Mouse (Mus musculus) left cerebral cortex, postnatal 36 days (tissue): ENCODE data around the gene Pdik1l. TPM values are rescaled to one million over a fixed set of nuclear protein-coding genes. Genes with fewer than 3 reads are reported as not detected.

ENCODE experiments used
- DNase-seq, 2 experiments: peaks; one replicate each; pipeline ENCODE4 v3.0.0; 2021 to 2022; ENCODE audit warnings: low spot score in 2 of 2, mixed read lengths in 1 of 2
- intact Hi-C: fragments of 180-260 bp; cut with DNase I; formaldehyde crosslinking; loops from one replicate; pipeline ENCODE4 v1.15.1; 2025
- total RNA-seq, 2 experiments: library from RNA; stranded (reverse); gene quantifications; 2 replicates each; pipeline ENCODE4 v1.2.3; 2021

The Pdik1l gene
- total RNA-seq, 2 experiments from 2014 or later = 18.1 to 21.6 TPM

DNA sequence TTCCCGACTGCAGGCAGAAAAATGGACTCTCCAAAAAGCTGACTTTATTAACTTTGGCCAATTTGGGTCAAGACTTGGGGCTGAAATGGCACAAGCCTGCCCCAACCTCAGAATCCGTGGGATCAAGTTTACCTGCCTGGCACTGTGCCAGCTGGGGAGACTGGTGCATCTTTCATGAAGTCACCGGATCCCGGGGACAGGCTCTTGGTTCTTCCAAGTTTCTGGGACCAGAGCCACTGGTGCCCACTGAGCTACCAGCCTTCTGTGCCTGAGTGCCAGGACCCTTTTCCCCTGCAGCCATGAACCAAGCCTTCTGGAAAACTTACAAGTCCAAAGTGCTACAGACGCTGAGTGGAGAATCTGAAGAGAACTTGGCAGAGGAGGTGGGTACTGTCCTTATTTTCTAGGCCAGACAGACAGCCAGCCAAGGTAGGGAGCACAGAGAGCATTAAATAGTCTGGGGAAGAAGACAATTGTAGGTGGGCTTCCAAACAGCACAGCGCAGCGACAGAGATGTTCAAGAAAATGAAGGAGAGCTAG is 40.9 kb downstream of the Pdik1l start, which contains the start of gene Gm30191:
Gene Gm30191 (plus strand): TSS at position 217 of the 540 bp plus-strand sequence.
- DNase-seq = no peak
- intact Hi-C loops = loop anchor here (5.0 kb wide), 2 partner anchors 59 to 111 kb away; partner anchors contain the start of gene Cep85

DNA sequence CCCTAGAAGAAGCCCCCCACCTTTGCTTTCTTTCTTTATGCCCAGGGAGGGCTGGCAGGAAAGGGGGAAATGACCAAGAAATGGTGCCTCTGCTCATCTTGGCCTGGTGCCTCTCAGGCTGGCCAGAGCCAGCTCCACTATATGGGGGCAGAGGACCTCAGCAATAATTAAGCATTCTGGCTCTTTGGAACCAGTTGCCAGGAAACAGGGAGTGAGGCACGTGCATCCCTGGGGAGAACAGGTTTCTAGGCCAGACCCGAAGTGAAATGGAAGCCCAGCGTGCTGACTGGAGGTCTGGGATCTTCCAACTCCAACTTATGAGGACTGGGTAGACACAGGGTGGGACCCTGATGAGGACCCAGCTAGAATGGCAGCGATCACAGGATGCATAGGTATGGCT is 41.4 kb downstream of the Pdik1l start:
- intact Hi-C loops = loop anchor here (5.0 kb wide), 2 partner anchors 59 to 111 kb away; partner anchors contain the start of gene Cep85
- no peak for DNase-seq

DNA sequence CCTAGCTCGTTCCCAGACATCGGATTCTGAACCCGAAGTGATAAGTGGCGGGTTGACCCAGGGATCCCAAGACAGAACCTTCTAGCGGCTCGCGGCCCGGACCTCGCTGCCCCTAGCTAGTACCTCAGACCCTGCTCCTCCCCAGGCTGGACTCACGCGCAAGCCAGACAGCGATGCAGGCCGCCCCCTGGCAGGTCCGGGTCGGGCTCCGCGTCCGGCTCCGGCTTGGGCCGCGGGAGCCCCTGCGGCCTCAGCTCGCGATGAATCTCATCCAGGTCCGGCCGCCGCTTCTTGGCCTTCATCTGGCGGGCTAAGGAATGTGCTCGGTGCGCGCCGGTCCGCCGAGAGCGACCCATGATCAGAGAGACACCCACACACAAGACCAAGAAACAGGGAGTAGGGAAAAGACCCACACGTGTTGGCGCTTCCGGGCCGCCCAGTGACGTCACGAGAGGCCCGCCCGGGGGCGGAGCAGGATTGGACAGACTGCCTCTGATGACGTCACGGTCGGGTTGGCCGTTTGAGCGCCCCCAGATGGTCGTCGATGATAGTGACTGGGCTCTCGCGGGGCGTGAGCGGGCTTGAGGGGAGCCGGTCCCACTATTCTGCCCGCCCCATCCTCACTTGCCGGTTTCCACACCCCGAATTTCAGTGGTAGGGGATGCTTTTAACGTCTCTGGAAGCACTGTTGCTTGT is 42.4 kb downstream of the Pdik1l start, which contains the start of gene Zfp593:
Gene Zfp593 (minus strand): TSS at position 445 of the 696 bp plus-strand sequence.
- peak; percentile 94 for DNase-seq
- intact Hi-C loops = loop anchor here (5.0 kb wide), 2 partner anchors 58 to 112 kb away; partner anchors contain the start of gene Cep85

- intact Hi-C loops = no loop called here
- no peak for DNase-seq
Observed at GRCm38 (mm10) chr4:134243516-134244250, 44.0 kb downstream of the Pdik1l start, which contains the start of gene E130218I03Rik. Gene E130218I03Rik (plus strand): TSS chr4:134243662.

DNA sequence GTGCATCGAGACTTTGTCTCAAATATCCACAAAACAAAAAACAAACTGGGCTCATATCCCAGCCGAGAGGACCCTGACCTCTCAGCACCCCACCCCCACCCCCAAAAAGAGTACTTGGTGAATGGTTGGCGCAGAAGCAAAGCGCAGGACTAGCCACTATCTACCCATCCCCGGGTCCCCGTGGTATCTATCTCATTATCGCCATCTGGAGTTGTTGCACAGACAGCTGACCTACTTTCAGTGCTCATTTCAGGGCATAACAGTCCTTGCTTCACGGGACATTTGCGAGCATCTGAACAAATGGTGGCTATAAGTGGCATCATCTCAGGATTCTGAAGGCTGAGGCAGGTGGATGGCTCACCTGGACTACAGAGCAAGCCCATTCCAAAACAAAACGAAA is 49.0 kb downstream of the Pdik1l start:
- intact Hi-C loops = no loop called here
- DNase-seq = no peak

- intact Hi-C loops = no loop called here
- DNase-seq = no peak
Observed at GRCm38 (mm10) chr4:134238279-134238651, 49.4 kb downstream of the Pdik1l start, which contains the start of gene Cnksr1. Gene Cnksr1 (minus strand): TSS chr4:134238399.

DNA sequence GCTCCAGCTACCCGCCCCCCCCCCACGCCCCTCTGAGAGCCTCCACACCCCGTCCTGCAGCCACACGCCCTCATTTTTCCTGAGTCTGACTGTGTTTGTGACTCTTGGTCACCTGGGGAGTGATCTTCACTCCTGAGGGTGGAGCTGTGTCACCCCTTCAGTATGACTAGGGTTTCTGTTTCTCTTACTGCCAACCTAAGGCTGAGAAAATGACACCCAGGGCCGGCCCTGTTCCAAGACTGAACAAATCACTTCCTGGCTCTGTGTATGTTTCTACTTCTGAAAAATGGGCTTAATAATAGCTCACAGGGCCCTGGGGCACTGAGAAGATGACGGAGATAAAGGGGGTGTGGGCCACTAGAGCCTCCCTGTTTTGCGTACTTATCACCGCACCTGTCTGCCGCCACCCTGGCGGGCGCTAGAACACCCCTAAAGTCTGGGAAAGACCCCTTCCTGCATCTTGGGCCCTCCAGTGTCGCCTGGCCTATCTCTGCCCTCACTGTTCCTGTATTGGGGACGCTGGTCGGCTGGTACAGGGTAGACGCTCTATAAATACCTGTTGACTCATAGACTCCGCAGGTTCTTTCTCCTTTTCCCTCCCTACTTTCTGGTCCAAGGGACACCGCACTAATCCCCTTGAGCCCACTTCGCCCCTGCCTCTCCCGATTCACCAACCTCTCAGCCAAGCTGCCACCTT is 50.0 kb downstream of the Pdik1l start:
- no peak for DNase-seq
- intact Hi-C loops = no loop called here

GRCm38 (mm10) chr4:134234876-134235275 is 52.8 kb downstream of the Pdik1l start:
- intact Hi-C loops = no loop called here
- DNase-seq = no peak

DNA sequence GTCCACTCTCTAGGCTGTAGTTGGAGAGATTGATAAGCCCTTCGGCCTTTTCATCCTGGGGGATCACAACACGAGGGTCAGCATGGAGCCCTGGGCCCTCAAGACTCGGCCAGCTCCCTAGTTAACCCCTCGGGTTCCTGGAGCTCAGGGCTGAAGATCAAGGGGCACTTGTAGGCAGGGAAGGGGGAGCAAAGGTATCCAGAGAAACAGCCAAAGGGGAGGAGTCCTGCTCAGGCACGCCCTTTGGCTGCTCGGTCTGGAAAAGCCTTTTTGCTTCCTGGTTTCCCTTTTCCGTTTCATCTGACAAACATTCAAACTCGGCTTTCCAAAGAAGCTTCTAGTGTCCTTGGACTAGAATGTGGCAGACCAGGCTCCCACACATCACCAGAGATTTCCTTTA is 57.3 kb downstream of the Pdik1l start:
- intact Hi-C loops = no loop called here
- DNase-seq = no peak

DNA sequence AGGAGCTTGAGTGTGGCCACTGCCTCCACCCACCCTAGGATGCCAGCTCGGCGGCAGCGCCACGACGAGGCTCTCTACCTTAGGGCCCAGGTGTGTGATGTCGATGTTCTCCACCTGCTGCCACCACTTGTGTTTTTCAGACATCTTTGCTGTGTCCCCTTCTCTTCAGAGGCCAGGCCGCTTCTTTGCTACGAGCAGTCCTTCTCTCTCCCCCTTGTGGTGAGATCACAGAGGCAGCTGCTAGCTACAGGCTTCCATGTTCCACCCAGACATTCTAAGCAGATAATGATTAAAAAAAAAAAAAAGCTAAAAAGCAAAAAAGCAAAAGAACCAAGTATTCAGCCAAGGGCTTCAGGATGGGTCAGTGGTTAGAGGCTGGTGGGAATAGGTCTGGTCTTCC is 60.5 kb downstream of the Pdik1l start, which contains the start of gene Catsper4:
Gene Catsper4 (minus strand): TSS at position 190 of the 400 bp plus-strand sequence.
- no peak for DNase-seq
- intact Hi-C loops = loop anchor here (5.0 kb wide), 1 partner anchor 35 kb away; no protein-coding TSS in a partner anchor

Other genes with a start within 250 kb of the Pdik1l start
- gene Zfp683, start 234.1 kb downstream of the Pdik1l start, total RNA-seq = not detected
- 1 to 10 TPM; 3.5 to 4.2 TPM for gene Crybg2, start 227.1 kb downstream of the Pdik1l start, total RNA-seq
- 1 to 10 TPM; 1.4 to 2.7 TPM for gene Cd52, start 192.8 kb downstream of the Pdik1l start, total RNA-seq
- 10 to 100 TPM; 23.3 to 46.3 TPM for gene Ubxn11, start 185.3 kb downstream of the Pdik1l start, total RNA-seq
- 100 to 1,000 TPM; 187 to 235 TPM for gene Sh3bgrl3, start 159.1 kb downstream of the Pdik1l start, total RNA-seq
- 10 to 100 TPM; 14.3 to 18.3 TPM for gene Cep85, start 100.8 kb downstream of the Pdik1l start, total RNA-seq
- not detected for gene Gm7534, start 84.9 kb downstream of the Pdik1l start, total RNA-seq
- not detected for gene Catsper4, start 60.5 kb downstream of the Pdik1l start, total RNA-seq
- under 1 TPM; 0.27 to 0.66 TPM for gene Cnksr1, start 49.5 kb downstream of the Pdik1l start, total RNA-seq
- under 1 TPM in 1 of 2 experiments, not detected in 1; 0.47 TPM for gene E130218I03Rik, start 44.2 kb downstream of the Pdik1l start, total RNA-seq
- 10 to 100 TPM in 1 of 2 experiments, 1 to 10 TPM in 1; 9.2 to 13.2 TPM for gene Zfp593, start 42.3 kb downstream of the Pdik1l start, total RNA-seq
- not detected for gene Gm30191, start 41.0 kb downstream of the Pdik1l start, total RNA-seq
- 1 to 10 TPM; 2.8 to 3.4 TPM for gene Grrp1, start 33.8 kb downstream of the Pdik1l start, total RNA-seq
- under 1 TPM; 0.22 to 0.27 TPM for gene Trim63, start 27.2 kb upstream of the Pdik1l start, total RNA-seq
- not detected for gene Slc30a2, start 55.3 kb upstream of the Pdik1l start, total RNA-seq
- gene Extl1, start 96.0 kb upstream of the Pdik1l start, total RNA-seq = 10 to 100 TPM; 46.2 to 60.6 TPM
- 1 to 10 TPM; 6.7 to 7.5 TPM for gene Pafah2, start 108.4 kb upstream of the Pdik1l start, total RNA-seq
- 1,000 to 10,000 TPM; 1,022 to 1,141 TPM for gene Stmn1, start 180.4 kb upstream of the Pdik1l start, total RNA-seq
- 10 to 100 TPM; 56.5 to 65.6 TPM for gene Paqr7, start 208.8 kb upstream of the Pdik1l start, total RNA-seq
- under 1 TPM in 1 of 2 experiments, not detected in 1; 0.32 TPM for gene Aunip, start 223.1 kb upstream of the Pdik1l start, total RNA-seq
- gene Mtfr1l, start 247.5 kb upstream of the Pdik1l start, total RNA-seq = 10 to 100 TPM; 61.9 to 70.2 TPM